Mouse (Mus musculus) gastrocnemius, postnatal 10 days (tissue): ENCODE data around the gene Cyp1b1. TPM values are rescaled to one million over a fixed set of nuclear protein-coding genes. Genes with fewer than 3 reads are reported as not detected.

Experiments
- DNase-seq: peaks from one replicate; pipeline ENCODE4 v3.0.0; 2021; ENCODE audit warnings: mixed read lengths
- total RNA-seq, 2 experiments: library from RNA; stranded (reverse); gene quantifications; 2 replicates each; pipeline ENCODE4 v1.2.3; 2021

The Cyp1b1 gene
- total RNA-seq, 2 experiments from 2014 or later, result 0.47 to 1.5 TPM

GRCm38 (mm10) chr17:79713643-79714367 lies 1.1 kb downstream of the Cyp1b1 start:
- DNase-seq, result peak; percentile 45

- DNase-seq, result no peak
Measured at GRCm38 (mm10) chr17:79713276-79713642, 1.6 kb downstream of the Cyp1b1 start.

DNA sequence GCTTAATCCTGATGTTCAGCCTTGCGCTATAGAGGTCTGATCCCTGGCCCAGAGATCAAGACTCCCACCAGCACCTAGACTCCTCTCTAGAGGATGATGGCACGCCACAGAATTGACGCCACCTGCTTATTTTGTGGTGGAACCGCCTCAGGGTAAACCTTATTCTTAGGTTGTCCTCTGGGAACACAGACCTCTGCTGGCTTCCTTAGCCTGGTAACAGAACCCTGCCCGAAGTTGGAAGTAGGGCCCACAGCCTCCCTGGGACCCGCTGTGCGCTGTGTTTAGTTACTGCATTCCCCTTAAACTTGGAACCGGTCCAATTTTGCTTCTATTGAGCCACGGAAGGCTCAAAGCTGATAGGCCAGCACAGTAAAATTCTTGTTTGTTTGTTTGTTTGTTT lies 2.3 kb downstream of the Cyp1b1 start:
- no peak for DNase-seq

- no peak for DNase-seq
Measured at GRCm38 (mm10) chr17:79711944-79712343, 2.9 kb downstream of the Cyp1b1 start.

GRCm38 (mm10) chr17:79710246-79710842 lies 4.5 kb downstream of the Cyp1b1 start:
- DNase-seq, result no peak

DNA sequence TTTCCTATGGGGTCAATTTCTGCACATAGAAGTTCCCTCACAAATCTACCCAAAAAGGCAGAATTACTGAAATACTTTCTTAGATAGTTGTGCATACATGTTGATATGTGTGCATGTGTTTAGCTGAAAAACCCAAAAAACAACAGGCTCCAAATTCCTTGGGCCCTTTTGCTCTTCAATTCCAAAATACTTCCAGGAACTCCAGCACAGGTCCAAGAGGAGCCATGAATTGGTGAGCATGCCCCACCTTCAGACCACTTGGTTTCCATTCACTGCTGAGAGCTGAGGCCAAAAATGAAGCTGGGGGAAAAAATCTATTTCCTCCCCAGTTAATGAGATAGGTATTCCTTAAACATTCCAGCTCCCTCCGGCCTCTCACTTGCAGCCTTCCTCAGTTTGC lies 5.1 kb downstream of the Cyp1b1 start:
- DNase-seq, result no peak

DNA sequence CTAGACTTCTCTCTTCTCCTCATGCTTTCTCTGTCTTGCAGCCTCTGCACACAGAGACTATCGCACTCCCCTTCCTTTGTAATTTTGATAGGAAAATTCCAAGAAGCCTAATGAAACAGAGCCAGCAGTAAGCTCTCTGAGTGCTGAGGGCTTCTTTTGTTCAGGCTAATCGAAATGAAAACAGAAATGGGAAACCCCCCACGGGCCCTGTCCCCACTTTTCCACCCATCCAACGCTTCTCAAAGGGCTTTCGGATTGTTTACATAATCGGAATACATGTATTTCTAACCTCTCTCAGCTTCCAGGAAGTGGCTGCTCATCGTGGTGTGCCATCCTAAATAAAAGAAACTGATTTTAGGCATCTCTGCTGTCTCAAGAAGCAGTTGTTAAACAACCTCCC lies 6.7 kb downstream of the Cyp1b1 start:
- no peak for DNase-seq

DNA sequence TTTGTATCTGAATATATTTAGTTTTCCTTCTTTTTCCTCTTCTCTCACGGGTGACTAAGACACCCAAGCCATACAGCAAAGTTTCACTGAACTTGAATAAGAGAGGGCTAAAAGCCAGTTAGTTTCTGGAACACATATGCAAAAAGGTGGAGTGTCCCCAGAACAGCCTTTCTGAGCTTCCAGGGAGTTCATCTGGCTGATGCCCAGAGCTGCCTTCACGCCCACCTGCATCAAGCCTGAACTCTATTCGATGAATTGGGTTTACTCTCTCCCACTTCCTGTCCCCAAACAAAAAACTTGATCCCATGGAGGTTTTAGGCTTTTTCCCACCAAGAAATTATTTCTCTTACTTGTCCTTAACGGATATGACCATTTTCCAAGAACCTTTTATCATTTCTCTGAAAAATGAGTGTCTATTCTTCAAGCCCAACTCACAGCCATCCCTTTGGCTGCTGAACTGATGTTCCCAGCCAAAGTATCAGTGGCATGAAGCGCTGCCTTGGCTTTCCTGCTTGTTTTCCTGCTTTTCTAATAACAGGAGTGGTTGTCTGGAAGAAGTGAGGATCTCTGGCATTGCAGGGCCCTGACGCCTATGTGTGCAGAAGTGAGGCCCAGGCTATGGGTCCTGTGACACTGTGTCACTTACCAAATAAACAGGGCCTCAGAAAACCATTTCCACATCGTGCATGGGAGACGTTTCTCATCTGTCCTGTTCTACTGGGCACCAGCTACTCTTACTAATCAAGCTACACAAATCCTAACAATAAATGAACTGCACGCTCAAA lies 9.0 kb downstream of the Cyp1b1 start:
- no peak for DNase-seq

GRCm38 (mm10) chr17:79700871-79701270 lies 14.0 kb downstream of the Cyp1b1 start:
- DNase-seq, result no peak

DNA sequence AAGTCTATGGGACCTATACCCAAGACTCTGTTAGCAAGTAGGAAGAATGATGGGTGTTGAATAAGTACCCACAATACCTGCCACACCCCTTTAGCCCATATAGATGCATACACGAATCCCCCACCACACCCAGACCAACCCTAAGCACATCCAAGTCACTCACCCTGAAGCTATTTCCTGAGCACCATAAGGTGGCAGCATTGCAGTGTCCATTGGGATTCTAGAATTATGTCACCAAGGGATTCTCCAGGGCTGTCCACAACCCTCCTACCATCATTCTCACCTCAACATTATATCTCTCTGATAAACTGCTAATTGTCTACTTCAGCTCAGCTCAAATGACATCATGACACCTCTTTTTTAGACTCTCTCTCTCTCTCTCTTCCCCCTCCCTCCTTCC lies 15.7 kb downstream of the Cyp1b1 start:
- no peak for DNase-seq

GRCm38 (mm10) chr17:79695541-79695940 lies 19.3 kb downstream of the Cyp1b1 start:
- DNase-seq, result no peak

DNA sequence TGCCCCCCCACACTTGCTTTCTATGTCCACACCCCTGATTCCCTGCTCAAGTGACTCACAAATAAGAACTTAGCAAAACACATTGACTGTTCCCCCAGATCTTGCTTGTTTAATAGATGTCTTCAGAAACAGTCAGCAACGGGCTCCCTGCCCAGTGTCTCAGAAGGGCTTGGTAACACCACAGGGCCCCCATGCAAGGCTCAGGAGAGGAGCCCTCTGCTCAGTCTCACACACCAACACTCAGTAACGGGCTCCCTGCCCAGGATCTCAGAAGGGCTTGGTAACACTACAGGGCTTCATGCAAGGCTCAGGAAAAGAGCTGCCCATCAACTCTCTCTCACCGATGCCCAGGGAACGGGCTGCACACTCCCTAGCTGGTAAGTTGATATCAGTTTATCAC lies 19.8 kb downstream of the Cyp1b1 start:
- no peak for DNase-seq

- no peak for DNase-seq
Measured at GRCm38 (mm10) chr17:79670837-79671236, 44.0 kb downstream of the Cyp1b1 start.

GRCm38 (mm10) chr17:79664106-79664417 lies 50.8 kb downstream of the Cyp1b1 start:
- no peak for DNase-seq

DNA sequence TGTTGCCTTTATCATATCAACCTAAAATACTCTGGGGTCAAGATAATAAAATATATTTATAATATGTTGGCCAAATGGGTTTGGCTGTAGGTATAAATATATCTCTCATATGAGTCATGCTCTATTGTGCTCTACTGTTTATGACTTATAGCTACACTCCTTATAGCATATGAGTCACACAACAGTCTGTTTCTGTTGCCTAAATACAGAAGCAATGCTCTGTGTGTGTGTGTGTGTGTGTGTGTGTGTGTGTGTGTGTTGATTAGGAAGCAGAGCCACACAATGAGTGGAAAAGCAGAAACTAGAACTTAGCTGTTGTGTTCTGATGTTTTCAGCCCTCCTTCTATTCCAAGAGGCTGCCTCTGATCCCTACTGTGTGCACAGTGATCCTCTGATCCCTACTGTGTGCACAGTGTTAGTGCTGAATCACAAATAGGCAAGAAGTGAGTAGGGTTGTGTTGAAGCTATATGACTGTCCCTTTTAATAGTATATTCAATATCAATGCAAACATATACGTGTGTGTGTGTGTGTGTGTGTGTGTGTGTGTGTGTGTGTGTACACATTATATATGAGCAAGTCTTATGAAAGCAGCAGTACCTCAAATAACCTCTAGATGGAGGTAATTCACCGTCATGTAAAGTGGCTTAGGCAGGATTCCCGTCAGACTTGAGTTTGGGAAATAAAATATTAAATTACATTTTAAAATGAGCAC lies 51.3 kb downstream of the Cyp1b1 start:
- no peak for DNase-seq

- no peak for DNase-seq
Measured at GRCm38 (mm10) chr17:79661848-79662247, 53.0 kb downstream of the Cyp1b1 start.

DNA sequence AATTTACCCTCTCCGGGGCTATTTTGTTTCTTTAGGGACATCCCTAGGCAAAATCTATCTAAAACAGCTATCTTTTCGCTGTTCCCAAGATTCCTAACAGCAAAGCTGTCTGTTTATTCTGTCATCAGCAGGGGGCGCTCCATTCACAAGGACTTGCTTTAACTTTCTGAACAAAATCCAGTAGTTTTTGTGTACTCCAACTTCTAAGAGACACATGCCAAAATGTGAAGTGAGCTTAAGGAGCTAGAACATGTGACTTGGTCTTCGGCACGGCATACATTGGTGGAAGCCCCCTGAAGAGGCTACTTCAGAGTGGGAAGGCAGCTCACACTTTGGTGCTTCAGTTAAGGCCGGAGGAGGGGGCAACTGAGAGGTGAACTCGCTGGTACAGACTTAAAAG lies 53.5 kb downstream of the Cyp1b1 start:
- peak; percentile 79 for DNase-seq

GRCm38 (mm10) chr17:79658863-79659262 lies 56.0 kb downstream of the Cyp1b1 start:
- no peak for DNase-seq

- no peak for DNase-seq
Measured at GRCm38 (mm10) chr17:79658452-79658851, 56.4 kb downstream of the Cyp1b1 start.

DNA sequence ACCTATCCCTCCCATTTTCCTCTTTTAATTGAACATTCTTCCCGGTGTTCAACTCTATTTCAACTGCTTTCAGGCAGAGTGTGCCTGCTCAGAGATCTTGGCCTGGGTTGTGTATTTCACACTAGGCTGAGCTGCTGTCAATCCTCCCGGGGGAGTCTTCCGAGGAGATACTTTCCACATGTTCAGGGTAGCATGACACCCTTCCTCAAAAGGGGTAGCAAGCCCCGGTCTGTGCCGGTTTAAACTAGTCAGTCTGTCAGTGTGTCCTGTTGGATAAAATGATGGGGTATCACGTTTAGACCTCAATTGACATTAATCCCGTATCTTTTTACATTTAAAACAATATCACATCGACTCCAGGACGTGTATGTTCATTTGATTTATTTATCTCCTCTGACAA lies 57.1 kb downstream of the Cyp1b1 start:
- no peak for DNase-seq

- no peak for DNase-seq
Measured at GRCm38 (mm10) chr17:79654187-79654586, 60.7 kb downstream of the Cyp1b1 start.

GRCm38 (mm10) chr17:79653171-79653570 lies 61.7 kb downstream of the Cyp1b1 start:
- no peak for DNase-seq
